Mouse (Mus musculus): ENCODE results near the gene Zfp518b. TPM values are rescaled to one million over a fixed set of nuclear protein-coding genes. Genes with fewer than 3 reads are reported as not detected.

The Zfp518b gene
- total and polyA plus RNA-seq, 2 experiments, result 0.51 to 0.65 TPM

DNA sequence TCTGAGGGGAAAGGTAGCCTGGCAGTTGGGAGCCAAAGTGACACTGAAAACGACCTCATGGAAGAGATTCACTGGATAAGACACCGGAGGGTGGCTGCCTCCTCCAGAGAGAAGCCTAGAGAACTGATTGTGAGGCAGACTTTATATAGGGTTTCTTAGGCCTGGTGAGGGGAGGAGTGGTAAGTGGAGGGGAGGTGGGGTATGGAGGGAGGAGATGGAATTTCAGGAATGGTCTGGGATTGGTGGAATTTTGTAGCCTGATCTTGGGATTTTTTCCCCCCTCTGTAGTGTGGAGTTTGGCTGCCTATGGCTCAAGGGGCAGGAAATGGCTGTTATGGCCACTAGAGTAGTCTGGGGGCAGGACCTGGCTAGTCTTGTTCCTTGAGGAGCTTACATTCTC is 56.6 kb downstream of the Zfp518b start:
- TF ChIP-seq POLR2A (IDR thresholded peaks at IDR 0.05; ENCODE audit: extremely low read depth, insufficient read depth, low read length) (no peak), CTCF (IDR thresholded peaks at IDR 0.05; ENCODE audit: low read depth, low read length) (no peak)
- Histone ChIP-seq H3K4me1 (ENCODE audit: control insufficient read depth, insufficient read depth, low read length) (no peaks in the 10 kb centered on the region), H3K36me3 (ENCODE audit: control insufficient read depth, insufficient read depth, low read length) (no peaks in the 10 kb centered on the region), H3K79me2 (ENCODE audit: control insufficient read depth, insufficient read depth, low read length) (no peaks in the 10 kb centered on the region), H3K9ac (ENCODE audit: low read depth, low read length) (no peak overlapping the region), H3K27me3 (ENCODE audit: control insufficient read depth, insufficient read depth, low read length) (no peaks in the 10 kb centered on the region), H3K4me3 (ENCODE audit: insufficient read depth, low read depth, low read length) (no peak overlapping the region), H3K27ac (replicated peaks; ENCODE audit: insufficient read depth, low read depth, low read length) (no peak overlapping the region)
- WGBS, result 57% methylated on average over 2 of the region's 2 CpGs
- DNase-seq (ENCODE audit: extremely low read depth, low read depth, low spot score), result no peak

DNA sequence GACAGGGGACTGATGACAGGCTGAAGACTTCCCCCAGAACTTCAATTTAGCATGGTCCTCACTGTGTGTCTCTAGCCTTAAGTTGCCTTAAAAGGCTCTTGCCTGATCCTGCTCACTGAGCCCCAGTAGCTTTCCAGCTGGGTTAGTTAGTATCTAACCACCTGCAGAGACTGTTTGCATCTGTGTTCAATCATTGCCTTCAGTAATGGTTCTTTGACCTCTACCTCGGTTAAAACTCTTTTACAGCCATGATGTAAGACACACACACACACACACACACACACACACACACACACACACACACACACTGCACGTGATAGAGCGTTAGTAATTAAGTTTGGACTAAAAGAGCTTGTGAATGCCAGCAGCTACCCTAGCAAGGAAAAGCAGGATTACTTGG is 57.7 kb downstream of the Zfp518b start:
- Histone ChIP-seq H3K4me1 (ENCODE audit: control insufficient read depth, insufficient read depth, low read length) (no peaks in the 10 kb centered on the region), H3K4me3 (ENCODE audit: insufficient read depth, low read depth, low read length) (no peak overlapping the region), H3K36me3 (ENCODE audit: control insufficient read depth, insufficient read depth, low read length) (no peaks in the 10 kb centered on the region), H3K27ac (replicated peaks; ENCODE audit: insufficient read depth, low read depth, low read length) (no peak overlapping the region), H3K9ac (ENCODE audit: low read depth, low read length) (no peak overlapping the region), H3K79me2 (ENCODE audit: control insufficient read depth, insufficient read depth, low read length) (no peaks in the 10 kb centered on the region), H3K27me3 (ENCODE audit: control insufficient read depth, insufficient read depth, low read length) (no peaks in the 10 kb centered on the region)
- TF ChIP-seq CTCF (IDR thresholded peaks at IDR 0.05; ENCODE audit: low read depth, low read length), result no peak
- TF ChIP-seq POLR2A (IDR thresholded peaks at IDR 0.05; ENCODE audit: extremely low read depth, insufficient read depth, low read length), result no peak
- WGBS, result 59% methylated on average over 3 of the region's 3 CpGs
- DNase-seq (ENCODE audit: extremely low read depth, low read depth, low spot score), result no peak

DNA sequence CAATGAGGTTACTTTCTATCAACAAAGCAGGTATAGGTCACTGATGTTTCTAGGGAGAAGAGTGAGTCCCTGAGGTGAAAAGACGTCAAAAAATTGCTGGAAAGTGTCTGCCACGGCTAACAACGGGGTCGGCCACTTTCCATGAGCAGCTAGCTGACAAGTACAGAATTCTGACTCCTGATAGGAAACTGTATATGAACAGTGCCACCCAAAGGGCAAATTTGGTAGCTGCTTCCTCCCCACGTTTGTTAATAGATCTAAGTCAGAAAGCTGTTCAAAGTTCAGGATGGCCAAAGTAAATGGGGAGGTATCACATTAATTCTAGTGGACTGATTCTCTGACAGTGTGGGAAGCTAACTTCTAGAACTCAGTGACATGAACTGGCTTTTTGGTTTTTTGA is 63.8 kb downstream of the Zfp518b start:
- Histone ChIP-seq H3K79me2 (ENCODE audit: control insufficient read depth, insufficient read depth, low read length) (no peaks in the 10 kb centered on the region), H3K4me3 (ENCODE audit: insufficient read depth, low read depth, low read length) (no peak overlapping the region), H3K27me3 (ENCODE audit: control insufficient read depth, insufficient read depth, low read length) (no peaks in the 10 kb centered on the region), H3K27ac (replicated peaks; ENCODE audit: insufficient read depth, low read depth, low read length) (no peak overlapping the region), H3K4me1 (ENCODE audit: control insufficient read depth, insufficient read depth, low read length) (no peaks in the 10 kb centered on the region), H3K36me3 (ENCODE audit: control insufficient read depth, insufficient read depth, low read length) (no peaks in the 10 kb centered on the region), H3K9ac (ENCODE audit: low read depth, low read length) (no peak overlapping the region)
- peak; percentile 43 for TF ChIP-seq CTCF (IDR thresholded peaks at IDR 0.05; ENCODE audit: low read depth, low read length)
- TF ChIP-seq POLR2A (IDR thresholded peaks at IDR 0.05; ENCODE audit: extremely low read depth, insufficient read depth, low read length), result no peak
- peak; percentile 39 for DNase-seq (ENCODE audit: extremely low read depth, low read depth, low spot score)
- 25% methylated on average over 5 of the region's 5 CpGs for WGBS

DNA sequence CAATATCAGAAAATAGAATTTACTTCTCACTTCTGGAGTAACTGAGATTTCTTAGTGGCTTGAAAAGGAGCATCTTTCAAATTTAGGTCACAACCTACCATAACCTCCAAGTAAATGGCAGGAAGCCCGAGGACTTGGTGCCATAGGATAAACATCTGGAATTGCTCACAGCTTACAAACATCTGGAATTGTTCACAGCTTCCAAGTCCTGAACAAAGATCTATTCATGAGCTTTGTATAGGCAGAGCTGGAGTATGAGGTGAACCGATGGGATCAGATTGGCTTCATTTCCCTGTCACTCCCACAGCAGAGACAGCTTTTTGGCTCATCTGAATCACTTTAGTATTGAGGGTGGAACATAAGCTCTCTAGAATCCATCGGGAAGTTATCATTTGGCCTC is 65.7 kb downstream of the Zfp518b start:
- Histone ChIP-seq H3K36me3 (ENCODE audit: control insufficient read depth, insufficient read depth, low read length) (no peaks in the 10 kb centered on the region), H3K9ac (ENCODE audit: low read depth, low read length) (no peak overlapping the region), H3K27ac (replicated peaks; ENCODE audit: insufficient read depth, low read depth, low read length) (no peak overlapping the region), H3K79me2 (ENCODE audit: control insufficient read depth, insufficient read depth, low read length) (no peaks in the 10 kb centered on the region), H3K4me1 (ENCODE audit: control insufficient read depth, insufficient read depth, low read length) (no peaks in the 10 kb centered on the region), H3K27me3 (ENCODE audit: control insufficient read depth, insufficient read depth, low read length) (no peaks in the 10 kb centered on the region), H3K4me3 (ENCODE audit: insufficient read depth, low read depth, low read length) (no peak overlapping the region)
- WGBS, result 76% methylated on average over 3 of the region's 3 CpGs
- DNase-seq (ENCODE audit: extremely low read depth, low read depth, low spot score), result no peak
- TF ChIP-seq POLR2A (IDR thresholded peaks at IDR 0.05; ENCODE audit: extremely low read depth, insufficient read depth, low read length) (no peak), CTCF (IDR thresholded peaks at IDR 0.05; ENCODE audit: low read depth, low read length) (no peak)

Other genes with a start within 250 kb of the Zfp518b start
- 48.3 and 80.8 TPM in 2 replicates for gene Slc2a9, start 181.7 kb downstream of the Zfp518b start, total RNA-seq (2014; rRNA removed)
- 30.7 and 33.0 TPM in 2 replicates for gene Slc2a9, start 181.7 kb downstream of the Zfp518b start, polyA plus RNA-seq (2012; rRNA removed)
- 42.1 and 49.2 TPM in 2 replicates for gene Wdr1, start 121.6 kb downstream of the Zfp518b start, total RNA-seq (2014; rRNA removed)
- gene Wdr1, start 121.6 kb downstream of the Zfp518b start, polyA plus RNA-seq (2012; rRNA removed), result 38.0 and 40.4 TPM in 2 replicates
- gene Clnk, start 192.0 kb upstream of the Zfp518b start, total RNA-seq (2014; rRNA removed), result not detected in 2 replicates
- not detected in 2 replicates for gene Clnk, start 192.0 kb upstream of the Zfp518b start, polyA plus RNA-seq (2012; rRNA removed)